ENCODE assay signal across 18 mouse cellular contexts in genomic region chr6:127320600-127320999, GRCm38 (mm10).
DNase-seq lines count a peak whose midpoint lies in the region; ATAC-seq lines count a peak whose summit lies in the region.
"Had no signal": no experiment of that assay in that cellular context is flagged by ENCODE, and none has a peak within 500 bp of the region (broad histone marks: within the 10 kb centered on the region; RNA-seq: fewer than 3 reads in every experiment).

No protein-coding gene starts in this region.

- peaks cover 40% of the 10 kb centered on the region for H3K4me1 ChIP-seq in heart, embryonic 13.5 days
- H3K4me1 ChIP-seq in intestine, embryonic 16.5 days (ENCODE audit: control insufficient read depth, insufficient read depth, low read length), result peaks cover 32% of the 10 kb centered on the region
- peaks cover 74% of the 10 kb centered on the region for H3K4me1 ChIP-seq in liver, embryonic 15.5 days (replicated peaks)

- H3K4me3 ChIP-seq in heart, embryonic 13.5 days, result no peak overlapping the region
- H3K4me3 ChIP-seq in intestine, embryonic 16.5 days (ENCODE audit: low read length), result no peak overlapping the region
- no peak overlapping the region; the same call in 1 of the 2 replicates for H3K4me3 ChIP-seq in liver, embryonic 15.5 days (replicated peaks)
- H3K4me3 ChIP-seq: myocyte; stomach, embryonic 15.5 days had no signal

- H3K9ac ChIP-seq in heart, embryonic 13.5 days, result no peak overlapping the region
- H3K9ac ChIP-seq in intestine, embryonic 16.5 days (ENCODE audit: low read depth, low read length), result no peak overlapping the region
- H3K9ac ChIP-seq in liver, embryonic 15.5 days, result peak overlapping the region; percentile 23
- H3K9ac ChIP-seq: forebrain, postnatal 0 days; stomach, embryonic 15.5 days had no signal

- H3K9me3 ChIP-seq in heart, embryonic 13.5 days, result no peaks in the 10 kb centered on the region
- no peaks in the 10 kb centered on the region for H3K9me3 ChIP-seq in intestine, embryonic 16.5 days (ENCODE audit: control insufficient read depth, low read length)
- no peaks in the 10 kb centered on the region for H3K9me3 ChIP-seq in liver, embryonic 15.5 days (replicated peaks)
- H3K9me3 ChIP-seq: stomach, embryonic 15.5 days had no signal

- ATAC-seq in heart, embryonic 13.5 days (ENCODE audit: extremely low read depth, insufficient number of reproducible peaks, low FRiP score, low TSS enrichment), result no peak
- ATAC-seq in intestine, embryonic 16.5 days, result peak; percentile 40
- peak; percentile 56 for ATAC-seq in liver, embryonic 15.5 days (ENCODE audit: insufficient read depth)
- ATAC-seq: forebrain, postnatal 0 days had no signal

- H3K4me2 ChIP-seq in heart, embryonic 13.5 days, result 0 out of 2 replicates have a peak overlapping the region, but pooled peaks have one; percentile 9
- no peak overlapping the region for H3K4me2 ChIP-seq in intestine, embryonic 16.5 days (ENCODE audit: low read depth, low read length)
- H3K4me2 ChIP-seq in liver, embryonic 15.5 days, result peak overlapping the region; percentile 54
- H3K4me2 ChIP-seq: stomach, embryonic 15.5 days had no signal

- no peaks in the 10 kb centered on the region for H3K36me3 ChIP-seq in heart, embryonic 13.5 days
- no peaks in the 10 kb centered on the region for H3K36me3 ChIP-seq in intestine, embryonic 16.5 days (ENCODE audit: control insufficient read depth, insufficient read depth, low read length)
- no peaks in the 10 kb centered on the region for H3K36me3 ChIP-seq in liver, embryonic 15.5 days (replicated peaks)
- H3K36me3 ChIP-seq: stomach, embryonic 15.5 days had no signal

- H3K27ac ChIP-seq in heart, embryonic 13.5 days (replicated peaks), result peak overlapping the region; percentile 54; the same call in 1 of the 2 replicates
- H3K27ac ChIP-seq in intestine, embryonic 16.5 days (ENCODE audit: low read length), result peak overlapping the region; percentile 62
- H3K27ac ChIP-seq in liver, embryonic 15.5 days (replicated peaks), result peak overlapping the region; percentile 97
- H3K27ac ChIP-seq: kidney, postnatal 0 days; stomach, embryonic 15.5 days had no signal

- DNase-seq in heart, adult 9 months (ENCODE audit: low spot score in 2 of 2), result no peak
- no peak for DNase-seq in urinary bladder, postnatal 25 days (ENCODE audit: low spot score)
- no peak for DNase-seq in left cerebral cortex, adult 11 months (ENCODE audit: low spot score)
- no peak for DNase-seq in right cerebral cortex, adult 2 months (ENCODE audit: low spot score in 2 of 2)
- DNase-seq: adrenal gland, adult 8-10 months; B cell, adult 2 months; cerebellum, adult 9-10 months; forebrain, postnatal 0 days; gastrocnemius, postnatal 36 days; midbrain, embryonic 14.5 days; right cerebral cortex, postnatal 14 days; thymus, adult 18-20 months had no signal

- 71% methylated on average over 4 of the region's 4 CpGs for WGBS in heart, embryonic 13.5 days
- WGBS in intestine, embryonic 16.5 days, result 78% methylated on average over 4 of the region's 4 CpGs
- WGBS in liver, embryonic 15.5 days (ENCODE audit: insufficient replicate concordance), result 29% methylated on average over 4 of the region's 4 CpGs

- peaks cover 11% of the 10 kb centered on the region for H3K27me3 ChIP-seq in heart, embryonic 13.5 days (replicated peaks)
- no peaks in the 10 kb centered on the region for H3K27me3 ChIP-seq in intestine, embryonic 16.5 days (replicated peaks; ENCODE audit: control insufficient read depth, insufficient read depth, low read length)
- H3K27me3 ChIP-seq in liver, embryonic 15.5 days, result peaks cover 10% of the 10 kb centered on the region
- H3K27me3 ChIP-seq: stomach, embryonic 15.5 days had no signal
